Mouse (Mus musculus): ENCODE measurements around the gene Ccser2. TPM values are rescaled to one million over a fixed set of nuclear protein-coding genes. Genes with fewer than 3 reads are reported as not detected.

The Ccser2 gene
- polyA plus RNA-seq, 1 experiment from 2014 or later = 31.1 TPM

DNA sequence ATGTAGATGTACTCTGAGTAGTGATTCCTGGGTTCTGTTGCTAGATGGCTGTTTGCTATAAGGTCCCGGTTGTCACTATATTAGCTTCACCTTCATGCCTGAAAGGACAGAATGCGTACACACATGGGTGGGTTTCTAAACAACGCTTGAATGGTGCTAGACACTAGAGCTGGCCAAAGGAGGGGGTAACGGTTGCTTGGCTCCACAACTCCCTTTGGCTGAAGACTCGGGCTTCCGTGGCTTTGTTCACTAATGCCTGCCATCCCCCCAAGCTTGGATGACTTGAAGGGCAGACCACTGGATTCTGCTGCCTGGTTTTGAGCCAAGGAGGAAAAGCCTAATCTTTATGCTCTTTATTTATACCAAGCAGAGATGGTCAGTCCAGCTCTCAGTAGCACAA lies 98.3 kb downstream of the Ccser2 start:
- Histone ChIP-seq H3K27ac (ENCODE audit: low read depth) (no peak overlapping the region), H3K4me1 (replicated peaks; ENCODE audit: control insufficient read depth, insufficient read depth, low read length) (no peaks in the 10 kb centered on the region), H3K27me3 (replicated peaks; ENCODE audit: control insufficient read depth, insufficient read depth, low read length) (no peaks in the 10 kb centered on the region), H3K4me3 (ENCODE audit: low read depth, low read length) (no peak overlapping the region), H3K36me3 (ENCODE audit: control insufficient read depth, insufficient read depth, low read length) (no peaks in the 10 kb centered on the region), H3K9me3 (ENCODE audit: control insufficient read depth, low read length) (no peaks in the 10 kb centered on the region), H3K9ac (ENCODE audit: low read length) (no peak overlapping the region), H3K4me2 (ENCODE audit: low read length) (no peak overlapping the region)
- no peak for ATAC-seq (replicated peaks; ENCODE audit: low FRiP score, low TSS enrichment, low read depth)
- no peak for DNase-seq (ENCODE audit: low spot score)
- WGBS = 92% methylated on average over 6 of the region's 6 CpGs

- Histone ChIP-seq H3K4me1 (replicated peaks; ENCODE audit: control insufficient read depth, insufficient read depth, low read length) (no peaks in the 10 kb centered on the region), H3K9ac (ENCODE audit: low read length) (no peak overlapping the region), H3K36me3 (ENCODE audit: control insufficient read depth, insufficient read depth, low read length) (no peaks in the 10 kb centered on the region), H3K9me3 (ENCODE audit: control insufficient read depth, low read length) (no peaks in the 10 kb centered on the region), H3K4me3 (ENCODE audit: low read depth, low read length) (no peak overlapping the region), H3K4me2 (ENCODE audit: low read length) (no peak overlapping the region), H3K27me3 (replicated peaks; ENCODE audit: control insufficient read depth, insufficient read depth, low read length) (no peaks in the 10 kb centered on the region), H3K27ac (ENCODE audit: low read depth) (no peak overlapping the region)
- WGBS = 74% methylated on average over 14 of the region's 14 CpGs
- DNase-seq (ENCODE audit: low spot score) (no peak), ATAC-seq (replicated peaks; ENCODE audit: low FRiP score, low TSS enrichment, low read depth) (no peak)
Observed at GRCm38 (mm10) chr14:36868769-36869362, 99.7 kb downstream of the Ccser2 start.

GRCm38 (mm10) chr14:36866966-36867700 lies 101.4 kb downstream of the Ccser2 start:
- no peaks in the 10 kb centered on the region for H3K4me1 ChIP-seq (replicated peaks; ENCODE audit: control insufficient read depth, insufficient read depth, low read length)
- no peak overlapping the region for H3K4me3 ChIP-seq (ENCODE audit: low read depth, low read length)
- no peaks in the 10 kb centered on the region for H3K9me3 ChIP-seq (ENCODE audit: control insufficient read depth, low read length)
- no peak overlapping the region for H3K4me2 ChIP-seq (ENCODE audit: low read length)
- DNase-seq (ENCODE audit: low spot score) = peak; percentile 72
- H3K36me3 ChIP-seq (ENCODE audit: control insufficient read depth, insufficient read depth, low read length) = no peaks in the 10 kb centered on the region
- no peak overlapping the region for H3K27ac ChIP-seq (ENCODE audit: low read depth)
- no peak for ATAC-seq (replicated peaks; ENCODE audit: low FRiP score, low TSS enrichment, low read depth)
- no peaks in the 10 kb centered on the region for H3K27me3 ChIP-seq (replicated peaks; ENCODE audit: control insufficient read depth, insufficient read depth, low read length)
- no peak overlapping the region for H3K9ac ChIP-seq (ENCODE audit: low read length)
- WGBS = 15% methylated on average over 6 of the region's 6 CpGs

DNA sequence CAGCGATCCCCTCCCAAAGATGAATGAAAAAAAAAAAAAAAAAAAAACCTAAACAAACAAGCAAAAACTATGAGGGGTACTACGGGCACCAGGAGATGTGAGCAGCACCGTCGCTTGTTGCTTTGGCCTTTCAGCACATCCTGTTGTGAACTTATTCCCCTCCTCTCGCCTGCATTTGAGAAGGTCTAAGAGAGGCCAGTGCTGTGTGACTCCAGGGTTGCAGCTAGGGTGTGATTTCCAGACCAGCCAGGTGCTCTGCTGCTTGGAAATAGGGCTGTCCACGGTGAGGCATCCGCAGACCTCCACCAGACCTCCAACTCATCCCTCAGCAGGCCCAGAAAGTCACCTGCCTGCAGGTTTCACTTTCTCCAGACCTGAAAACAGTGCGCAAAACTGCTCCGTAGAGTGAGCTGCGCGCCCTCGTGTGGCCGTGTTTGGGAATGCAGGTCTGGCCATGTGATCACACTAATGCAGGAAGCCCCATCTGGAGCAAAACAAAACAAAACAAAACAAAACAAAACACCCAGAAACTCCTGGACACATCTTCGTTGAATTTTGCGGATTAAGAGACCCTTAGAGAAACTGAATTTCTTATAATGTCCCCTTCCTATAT lies 104.6 kb downstream of the Ccser2 start:
- Histone ChIP-seq H3K4me3 (ENCODE audit: low read depth, low read length) (no peak overlapping the region), H3K4me1 (replicated peaks; ENCODE audit: control insufficient read depth, insufficient read depth, low read length) (no peaks in the 10 kb centered on the region), H3K9me3 (ENCODE audit: control insufficient read depth, low read length) (no peaks in the 10 kb centered on the region), H3K27me3 (replicated peaks; ENCODE audit: control insufficient read depth, insufficient read depth, low read length) (no peaks in the 10 kb centered on the region), H3K27ac (ENCODE audit: low read depth) (no peak overlapping the region), H3K4me2 (ENCODE audit: low read length) (0 out of 2 replicates have a peak overlapping the region, but pooled peaks have one; percentile 28), H3K36me3 (ENCODE audit: control insufficient read depth, insufficient read depth, low read length) (no peaks in the 10 kb centered on the region), H3K9ac (ENCODE audit: low read length) (no peak overlapping the region)
- 25% methylated on average over 15 of the region's 15 CpGs for WGBS
- DNase-seq (ENCODE audit: low spot score) (peak; percentile 98), ATAC-seq (replicated peaks; ENCODE audit: low FRiP score, low TSS enrichment, low read depth) (no peak; the same call in 1 of the 2 replicates)

- Histone ChIP-seq H3K4me1 (replicated peaks; ENCODE audit: control insufficient read depth, insufficient read depth, low read length) (no peaks in the 10 kb centered on the region), H3K36me3 (ENCODE audit: control insufficient read depth, insufficient read depth, low read length) (no peaks in the 10 kb centered on the region), H3K9ac (ENCODE audit: low read length) (no peak overlapping the region), H3K27me3 (replicated peaks; ENCODE audit: control insufficient read depth, insufficient read depth, low read length) (no peaks in the 10 kb centered on the region), H3K4me2 (ENCODE audit: low read length) (no peak overlapping the region), H3K27ac (ENCODE audit: low read depth) (no peak overlapping the region), H3K9me3 (ENCODE audit: control insufficient read depth, low read length) (no peaks in the 10 kb centered on the region), H3K4me3 (ENCODE audit: low read depth, low read length) (no peak overlapping the region)
- DNase-seq (ENCODE audit: low spot score) (peak; percentile 84), ATAC-seq (replicated peaks; ENCODE audit: low FRiP score, low TSS enrichment, low read depth) (no peak)
- whole genome bisulfite sequencing = 24% methylated on average over 7 of the region's 7 CpGs
Observed at GRCm38 (mm10) chr14:36862387-36862786, 106.2 kb downstream of the Ccser2 start.

- Histone ChIP-seq H3K9ac (ENCODE audit: low read length) (no peak overlapping the region), H3K4me3 (ENCODE audit: low read depth, low read length) (no peak overlapping the region), H3K27ac (ENCODE audit: low read depth) (no peak overlapping the region), H3K4me2 (ENCODE audit: low read length) (no peak overlapping the region), H3K27me3 (replicated peaks; ENCODE audit: control insufficient read depth, insufficient read depth, low read length) (no peaks in the 10 kb centered on the region), H3K4me1 (replicated peaks; ENCODE audit: control insufficient read depth, insufficient read depth, low read length) (no peaks in the 10 kb centered on the region), H3K9me3 (ENCODE audit: control insufficient read depth, low read length) (no peaks in the 10 kb centered on the region), H3K36me3 (ENCODE audit: control insufficient read depth, insufficient read depth, low read length) (no peaks in the 10 kb centered on the region)
- WGBS = 65% methylated on average over 4 of the region's 4 CpGs
- no peak for ATAC-seq (replicated peaks; ENCODE audit: low FRiP score, low TSS enrichment, low read depth)
- no peak for DNase-seq (ENCODE audit: low spot score)
Observed at GRCm38 (mm10) chr14:36858932-36859331, 109.6 kb downstream of the Ccser2 start.

DNA sequence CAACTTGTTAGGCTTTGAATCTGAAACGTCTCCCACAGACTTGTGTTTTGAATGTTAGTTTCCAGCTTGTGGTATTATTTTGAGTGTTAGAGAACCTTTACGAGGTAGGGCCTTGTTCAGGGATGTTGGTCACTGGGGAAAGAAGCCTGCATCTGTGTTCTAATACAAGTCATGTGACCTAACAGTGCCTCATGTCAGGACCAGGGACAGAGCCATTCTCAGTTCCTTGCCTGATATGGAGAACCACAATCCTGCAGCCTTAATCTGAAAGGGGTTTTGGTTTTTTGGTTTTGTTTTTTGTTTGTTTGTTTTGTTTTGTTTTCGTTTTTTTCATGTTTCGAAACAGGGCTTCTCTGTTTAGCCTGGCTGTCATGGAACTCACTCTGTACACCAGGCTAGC lies 115.6 kb downstream of the Ccser2 start:
- DNase-seq (ENCODE audit: low spot score) (no peak), ATAC-seq (replicated peaks; ENCODE audit: low FRiP score, low TSS enrichment, low read depth) (no peak)
- no peaks in the 10 kb centered on the region for H3K27me3 ChIP-seq (replicated peaks; ENCODE audit: control insufficient read depth, insufficient read depth, low read length)
- H3K4me1 ChIP-seq (replicated peaks; ENCODE audit: control insufficient read depth, insufficient read depth, low read length) = no peaks in the 10 kb centered on the region
- no peak overlapping the region for H3K4me3 ChIP-seq (ENCODE audit: low read depth, low read length)
- H3K4me2 ChIP-seq (ENCODE audit: low read length) = no peak overlapping the region
- no peak overlapping the region for H3K9ac ChIP-seq (ENCODE audit: low read length)
- no peaks in the 10 kb centered on the region for H3K9me3 ChIP-seq (ENCODE audit: control insufficient read depth, low read length)
- 61% methylated on average over 4 of the region's 4 CpGs for WGBS
- no peaks in the 10 kb centered on the region for H3K36me3 ChIP-seq (ENCODE audit: control insufficient read depth, insufficient read depth, low read length)
- no peak overlapping the region for H3K27ac ChIP-seq (ENCODE audit: low read depth)

DNA sequence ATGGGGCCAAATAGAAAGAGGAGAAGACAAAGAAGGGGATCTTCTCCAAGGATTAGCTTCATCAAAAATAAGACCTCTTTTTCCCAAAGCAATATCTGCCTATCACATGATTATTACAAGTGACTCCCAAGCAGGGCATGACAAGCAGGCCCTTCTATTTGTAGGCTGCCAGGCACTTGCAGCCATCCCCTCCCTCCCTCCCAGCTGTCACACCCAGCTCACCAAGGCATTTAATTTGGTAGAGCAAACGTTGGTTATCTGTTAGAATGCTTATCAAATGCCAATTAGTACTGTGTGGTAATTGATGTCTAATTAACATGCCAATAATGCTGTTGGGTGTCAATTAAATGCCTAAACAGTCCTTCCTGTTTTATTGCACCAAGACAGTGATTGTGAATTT lies 119.7 kb downstream of the Ccser2 start:
- Histone ChIP-seq H3K27me3 (replicated peaks; ENCODE audit: control insufficient read depth, insufficient read depth, low read length) (no peaks in the 10 kb centered on the region), H3K36me3 (ENCODE audit: control insufficient read depth, insufficient read depth, low read length) (no peaks in the 10 kb centered on the region), H3K9me3 (ENCODE audit: control insufficient read depth, low read length) (no peaks in the 10 kb centered on the region), H3K4me1 (replicated peaks; ENCODE audit: control insufficient read depth, insufficient read depth, low read length) (no peaks in the 10 kb centered on the region), H3K4me2 (ENCODE audit: low read length) (no peak overlapping the region), H3K27ac (ENCODE audit: low read depth) (no peak overlapping the region), H3K4me3 (ENCODE audit: low read depth, low read length) (no peak overlapping the region), H3K9ac (ENCODE audit: low read length) (no peak overlapping the region)
- ATAC-seq (replicated peaks; ENCODE audit: low FRiP score, low TSS enrichment, low read depth) = no peak
- 29% methylated on average over 1 of the region's 1 CpGs for WGBS
- DNase-seq (ENCODE audit: low spot score) = no peak

Data from intestine, embryonic 14.5 days (tissue).